Mouse (Mus musculus) forebrain, embryonic 14.5 days (tissue): ENCODE measurements at regions not wholly inside any gene's neighbourhood (a gene's known extent, or its start where the extent isn't known, plus 50 kb on each side); places are given as distances from the start of the nearest gene placed in this dataset.

Experiments
- ATAC-seq: fragments of 200-750 bp; cut with Nextera tagmentation; 2 replicates; pipeline ENCODE4 v1.8.0; 2017; ENCODE audit warnings: mild to moderate bottlenecking, moderate library complexity
- DNase-seq: peaks from one replicate; pipeline ENCODE4 v3.0.0-alpha.2; 2015; ENCODE audit warnings: low spot score
- H3K27ac ChIP-seq: fragments of 300-500 bp; sonication (generic); 2 replicates; pipeline ENCODE4 v1.5.1; 2014; ENCODE audit warnings: low read depth, mild to moderate bottlenecking, control low read depth, low read length, moderate library complexity
- H3K27me3 ChIP-seq: fragments of 300-500 bp; sonication (generic); replicated peaks from 2 replicates; pipeline ENCODE4 v1.6.1; 2014; ENCODE audit warnings: low read length, control low read depth, mixed read lengths; ENCODE audit not compliant: control insufficient read depth, insufficient read depth
- H3K36me3 ChIP-seq: fragments of 300-500 bp; sonication (generic); 2 replicates; pipeline ENCODE4 v1.6.1; 2014; ENCODE audit warnings: low read length, control low read depth; ENCODE audit not compliant: control insufficient read depth, insufficient read depth
- H3K4me1 ChIP-seq: fragments of 300-500 bp; sonication (generic); 2 replicates; pipeline ENCODE4 v1.6.1; 2014; ENCODE audit warnings: antibody characterized with exemption, low read length, control low read depth; ENCODE audit not compliant: control insufficient read depth, insufficient read depth
- H3K4me2 ChIP-seq: fragments of 300-500 bp; sonication (generic); 2 replicates; pipeline ENCODE4 v1.6.1; 2014; ENCODE audit warnings: mild to moderate bottlenecking, control low read depth, low read length
- H3K4me3 ChIP-seq: fragments of 300-500 bp; sonication (generic); 2 replicates; pipeline ENCODE4 v1.5.1; 2014; ENCODE audit warnings: low read depth, low read length, control low read depth
- H3K9ac ChIP-seq: fragments of 300-500 bp; sonication (generic); 2 replicates; pipeline ENCODE4 v1.6.1; 2014; ENCODE audit warnings: mild to moderate bottlenecking, low read length, control low read depth, moderate library complexity
- H3K9me3 ChIP-seq: fragments of 300-500 bp; sonication (generic); replicated peaks from 2 replicates; pipeline ENCODE4 v1.6.1; 2016; ENCODE audit warnings: low read length, control low read depth, mixed read lengths; ENCODE audit not compliant: control insufficient read depth
- WGBS: fragments of 180-500 bp; shearing (Covaris S2); extraction: QIAGEN DNeasy Blood & Tissue Kit; methylation state at CpG from one replicate; pipeline ENCODE4 v1.1.7; 2014; 5-methylcytosine and 5-hydroxymethylcytosine counted together

DNA sequence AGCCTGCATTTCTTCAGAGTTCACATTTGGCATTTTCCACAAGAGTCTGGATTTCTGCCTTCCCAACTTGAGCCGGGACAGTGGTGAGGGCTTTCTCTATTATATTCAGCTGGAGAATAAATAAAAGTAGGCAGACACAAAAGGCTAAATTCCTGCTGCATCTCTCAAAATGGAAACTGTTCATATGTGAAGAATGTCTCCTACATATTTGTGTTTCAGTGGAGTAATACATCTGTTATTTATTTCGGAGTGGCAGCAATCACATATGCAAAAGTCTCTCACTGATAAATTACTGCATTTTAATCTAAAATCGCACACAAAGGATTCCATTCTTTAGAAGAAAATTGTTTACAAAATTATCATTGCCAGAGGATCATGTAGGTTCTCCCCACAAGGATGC, 230.9 kb upstream of the Tank start:
- WGBS, result 92% methylated on average over 3 of the region's 3 CpGs
- Histone ChIP-seq H3K27ac (no peak overlapping the region), H3K9ac (no peak overlapping the region), H3K36me3 (no peaks in the 10 kb centered on the region), H3K4me3 (no peak overlapping the region), H3K4me2 (no peak overlapping the region), H3K4me1 (no peaks in the 10 kb centered on the region), H3K9me3 (no peaks in the 10 kb centered on the region), H3K27me3 (no peaks in the 10 kb centered on the region)
- DNase-seq, result no peak
- ATAC-seq, result no peak

DNA sequence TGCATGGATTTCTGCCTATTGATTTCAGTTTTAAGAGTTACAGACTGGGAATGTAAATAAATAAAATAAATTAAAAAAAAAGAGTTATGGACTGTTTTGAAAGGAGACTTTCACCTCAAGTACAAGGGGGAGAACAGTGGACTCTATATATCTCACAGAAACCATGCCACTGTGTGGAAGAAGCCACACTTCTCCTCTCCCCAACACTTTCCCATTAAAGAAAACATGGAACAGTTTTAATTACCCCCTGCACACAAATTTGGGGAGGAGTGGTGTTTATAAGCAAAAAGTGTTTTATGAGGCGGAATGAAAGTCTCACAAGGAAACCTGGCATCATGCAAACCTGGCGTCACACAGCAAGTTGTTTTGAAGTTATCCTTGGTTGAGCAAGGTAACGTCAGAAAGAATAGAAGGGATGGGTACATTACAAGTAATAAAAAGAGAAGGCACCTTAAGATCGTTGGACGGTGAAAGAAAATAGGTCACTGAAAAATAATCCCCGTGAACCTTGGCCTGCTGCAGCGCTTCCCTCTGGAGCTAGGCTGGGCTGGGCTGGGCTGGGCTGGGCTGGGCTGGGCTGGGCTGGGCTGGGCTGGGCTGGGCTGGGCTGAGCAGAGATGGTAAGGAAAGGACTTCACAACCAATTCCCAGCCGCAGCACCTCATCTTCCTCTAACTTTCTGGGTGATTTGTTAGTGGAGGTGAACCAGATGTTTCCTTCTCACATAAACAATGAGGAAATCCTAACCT, 232.2 kb upstream of the Tank start:
- H3K36me3 ChIP-seq, result no peaks in the 10 kb centered on the region
- 58% methylated on average over 8 of the region's 8 CpGs for WGBS

DNA sequence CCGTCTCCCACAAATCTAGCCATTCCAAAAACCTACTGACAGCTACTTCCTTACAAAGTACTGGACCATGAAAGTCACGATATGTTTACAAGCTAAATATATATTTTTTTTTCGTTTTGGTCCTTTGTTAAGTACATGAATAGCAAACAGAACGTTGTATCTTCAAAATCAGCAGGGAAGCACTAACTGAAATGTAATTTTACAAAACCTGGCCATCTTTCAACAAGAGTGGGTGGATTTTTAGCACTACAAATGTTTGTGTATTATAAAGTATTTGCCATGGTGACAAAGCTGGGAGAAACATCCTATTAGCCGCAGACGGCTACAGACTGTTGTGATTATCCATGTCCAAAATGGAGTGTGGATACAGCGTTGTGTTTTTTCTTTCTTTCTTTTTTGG, 233.1 kb upstream of the Tank start:
- DNase-seq (no peak), ATAC-seq (no peak)
- Histone ChIP-seq H3K4me3 (no peak overlapping the region), H3K9ac (no peak overlapping the region), H3K27ac (no peak overlapping the region), H3K27me3 (no peaks in the 10 kb centered on the region), H3K4me2 (no peak overlapping the region), H3K4me1 (no peaks in the 10 kb centered on the region), H3K9me3 (no peaks in the 10 kb centered on the region), H3K36me3 (no peaks in the 10 kb centered on the region)
- 86% methylated on average over 7 of the region's 7 CpGs for WGBS

More for the DNA sequence above, 232.2 kb upstream of the Tank start:
- H3K9me3 ChIP-seq, result no peaks in the 10 kb centered on the region
- no peaks in the 10 kb centered on the region for H3K4me1 ChIP-seq
- H3K27me3 ChIP-seq, result no peaks in the 10 kb centered on the region
- H3K27ac ChIP-seq, result no peak overlapping the region
- no peak for ATAC-seq
- DNase-seq, result no peak
- no peak overlapping the region for H3K4me3 ChIP-seq
- H3K4me2 ChIP-seq, result no peak overlapping the region
- no peak overlapping the region for H3K9ac ChIP-seq

DNA sequence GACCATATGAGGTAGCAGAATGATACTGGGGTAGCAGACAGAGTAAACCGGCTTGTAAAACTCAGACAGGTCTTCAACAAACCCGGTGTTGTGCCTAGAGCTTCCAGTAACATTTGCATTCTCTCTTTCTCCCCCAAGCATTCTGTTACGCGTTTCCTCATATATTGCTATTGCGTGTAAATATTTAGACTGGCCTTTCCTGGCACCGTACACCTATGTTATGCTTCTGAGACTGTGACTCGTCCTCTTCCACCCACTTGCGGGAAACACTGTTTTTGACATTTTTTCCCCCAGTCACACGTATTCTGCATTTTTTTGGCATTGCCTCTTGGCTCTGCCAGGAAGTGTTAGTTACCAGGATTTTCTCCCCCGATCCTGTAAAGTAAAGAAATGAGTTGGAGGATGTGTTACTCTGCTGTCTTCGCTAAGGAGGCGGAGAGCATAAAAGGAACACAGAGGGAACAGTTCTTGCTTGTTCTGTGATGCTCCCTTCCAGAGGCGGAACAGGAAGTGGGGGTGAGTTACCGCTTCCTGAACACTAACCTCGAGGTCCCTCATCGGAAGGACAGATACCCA, 233.7 kb upstream of the Tank start:
- 86% methylated on average over 16 of the region's 16 CpGs for WGBS
- Histone ChIP-seq H3K27me3 (no peaks in the 10 kb centered on the region), H3K9ac (no peak overlapping the region), H3K9me3 (no peaks in the 10 kb centered on the region), H3K27ac (no peak overlapping the region), H3K4me2 (no peak overlapping the region), H3K4me3 (no peak overlapping the region), H3K36me3 (no peaks in the 10 kb centered on the region), H3K4me1 (no peaks in the 10 kb centered on the region)
- ATAC-seq (peak; percentile 15; the same call in 1 of the 2 replicates), DNase-seq (peak; percentile 49)

DNA sequence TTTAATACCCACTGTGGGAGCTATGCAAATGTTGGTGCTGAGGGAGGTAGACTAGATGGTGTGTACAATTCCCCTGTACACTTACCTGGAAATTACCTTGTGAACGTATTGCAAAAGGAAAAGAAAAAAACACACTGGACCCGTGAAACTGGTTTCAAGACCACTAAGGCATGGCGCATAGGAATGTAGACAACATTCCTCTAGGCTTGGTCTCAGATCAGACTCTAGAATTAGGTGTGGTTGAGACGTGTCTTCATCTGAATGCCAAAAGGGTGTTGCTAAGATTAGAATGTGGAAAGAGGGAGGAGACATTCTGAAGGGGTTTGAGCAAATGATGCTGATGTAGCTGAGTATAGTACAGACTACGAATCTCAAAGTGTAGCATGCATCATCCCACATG, 237.1 kb upstream of the Tank start:
- Histone ChIP-seq H3K4me1 (no peaks in the 10 kb centered on the region), H3K27me3 (no peaks in the 10 kb centered on the region), H3K36me3 (no peaks in the 10 kb centered on the region), H3K4me3 (no peak overlapping the region), H3K27ac (no peak overlapping the region), H3K9me3 (no peaks in the 10 kb centered on the region), H3K9ac (no peak overlapping the region), H3K4me2 (no peak overlapping the region)
- DNase-seq (no peak), ATAC-seq (no peak)
- 86% methylated on average over 5 of the region's 5 CpGs for WGBS

DNA sequence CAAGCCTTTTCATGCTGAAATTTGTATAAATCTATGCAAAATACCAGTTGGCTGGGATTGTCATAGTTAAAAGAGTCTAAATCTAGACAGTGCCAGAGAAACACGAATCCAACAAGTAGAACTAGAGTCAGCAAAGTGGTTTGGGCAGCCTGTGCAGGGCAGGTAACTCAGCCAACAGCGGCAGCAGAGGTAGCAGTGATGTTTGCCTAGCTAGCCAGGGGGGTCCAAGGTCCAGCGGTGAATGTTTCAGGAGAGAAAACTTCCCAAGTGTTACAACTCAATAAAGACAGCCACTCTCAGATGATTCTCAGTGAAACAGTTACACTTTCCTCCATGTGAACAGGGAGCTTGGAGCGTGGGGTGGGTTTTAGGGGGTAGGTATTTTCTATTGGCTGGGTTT, 259.2 kb upstream of the Tank start:
- H3K4me1 ChIP-seq, result no peaks in the 10 kb centered on the region
- no peak overlapping the region for H3K4me3 ChIP-seq
- H3K9ac ChIP-seq, result no peak overlapping the region
- no peaks in the 10 kb centered on the region for H3K36me3 ChIP-seq
- no peaks in the 10 kb centered on the region for H3K9me3 ChIP-seq
- H3K27me3 ChIP-seq, result no peaks in the 10 kb centered on the region
- no peak overlapping the region for H3K27ac ChIP-seq
- DNase-seq, result no peak
- no peak overlapping the region for H3K4me2 ChIP-seq
- 93% methylated on average over 4 of the region's 4 CpGs for WGBS
- ATAC-seq, result no peak

DNA sequence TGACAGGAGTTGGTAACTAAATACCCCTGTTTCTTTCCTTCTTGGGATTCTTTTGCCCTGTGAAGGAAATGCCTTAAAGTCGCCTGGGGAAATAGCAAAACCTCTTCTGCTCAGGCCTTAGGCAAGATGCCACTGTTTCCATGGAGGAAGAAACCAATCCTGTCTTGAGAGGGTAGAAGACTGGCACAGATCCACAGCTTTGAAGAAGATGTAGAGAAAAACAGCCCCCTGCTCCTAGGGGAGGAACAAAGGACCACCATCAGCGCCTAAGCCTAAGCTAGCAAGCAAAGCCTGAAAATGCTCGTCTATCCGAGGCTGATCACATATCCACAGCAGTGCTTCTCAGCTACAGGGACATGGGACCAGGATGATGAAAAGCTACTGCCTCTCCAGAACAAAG, 268.0 kb upstream of the Tank start:
- Histone ChIP-seq H3K27ac (no peak overlapping the region), H3K9me3 (no peaks in the 10 kb centered on the region), H3K9ac (no peak overlapping the region), H3K4me1 (no peaks in the 10 kb centered on the region), H3K4me3 (no peak overlapping the region), H3K27me3 (no peaks in the 10 kb centered on the region), H3K4me2 (no peak overlapping the region), H3K36me3 (no peaks in the 10 kb centered on the region)
- peak; percentile 24 for DNase-seq
- WGBS, result 57% methylated on average over 4 of the region's 4 CpGs
- no peak for ATAC-seq

DNA sequence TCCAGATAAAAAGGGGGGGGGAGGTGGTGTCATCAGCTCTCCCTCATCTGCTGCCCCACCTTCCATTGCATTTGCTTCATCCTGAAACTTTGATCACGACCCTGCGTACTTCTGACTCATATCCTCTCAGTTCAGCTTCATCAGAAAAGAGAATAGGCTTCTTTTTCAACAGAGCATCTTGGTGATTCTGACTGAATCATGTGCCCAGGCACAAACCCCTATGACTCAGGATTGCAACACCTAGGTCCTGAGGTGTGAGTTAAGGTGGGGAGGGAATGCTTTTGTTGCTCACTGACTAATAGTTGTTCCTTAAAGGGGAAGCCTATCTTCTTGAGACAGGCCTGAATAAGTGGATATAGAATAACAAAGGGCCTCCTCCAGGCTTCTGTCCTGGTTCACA, 269.2 kb upstream of the Tank start:
- H3K36me3 ChIP-seq, result no peaks in the 10 kb centered on the region
- no peak overlapping the region for H3K27ac ChIP-seq
- H3K27me3 ChIP-seq, result no peaks in the 10 kb centered on the region
- no peak overlapping the region for H3K4me2 ChIP-seq
- DNase-seq, result no peak
- WGBS, result 94% methylated on average over 2 of the region's 2 CpGs
- ATAC-seq, result no peak
- H3K9ac ChIP-seq, result no peak overlapping the region
- H3K4me3 ChIP-seq, result no peak overlapping the region
- no peaks in the 10 kb centered on the region for H3K9me3 ChIP-seq
- H3K4me1 ChIP-seq, result no peaks in the 10 kb centered on the region

DNA sequence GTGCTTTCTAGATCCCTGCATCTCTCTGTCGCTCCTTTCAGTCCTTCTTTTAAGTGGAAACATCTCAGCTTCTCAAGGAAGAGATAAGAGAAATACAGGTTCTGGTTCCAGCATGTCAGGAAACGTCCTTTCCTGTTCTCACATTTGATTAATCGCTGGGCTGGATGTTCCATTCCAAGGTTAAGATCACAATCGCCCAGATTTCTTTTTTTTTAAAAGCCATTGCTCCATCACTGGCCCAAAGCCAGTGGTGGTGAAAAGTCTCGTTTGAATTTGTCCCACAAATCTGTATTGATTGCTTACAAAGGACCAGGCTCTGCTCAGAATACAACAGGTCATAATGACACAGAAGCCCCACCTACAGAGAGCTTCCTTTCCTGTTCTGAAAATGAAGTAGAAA, 281.2 kb upstream of the Tank start:
- H3K27me3 ChIP-seq, result no peaks in the 10 kb centered on the region
- no peak overlapping the region for H3K4me3 ChIP-seq
- no peak overlapping the region for H3K27ac ChIP-seq
- no peak overlapping the region for H3K4me2 ChIP-seq
- no peak overlapping the region for H3K9ac ChIP-seq
- no peaks in the 10 kb centered on the region for H3K36me3 ChIP-seq
- no peaks in the 10 kb centered on the region for H3K4me1 ChIP-seq
- DNase-seq (no peak), ATAC-seq (no peak)
- WGBS, result 69% methylated on average over 5 of the region's 5 CpGs
- H3K9me3 ChIP-seq, result no peaks in the 10 kb centered on the region
